Mouse (Mus musculus) lung, adult 2 months (tissue): ENCODE measurements around the gene Zc3h12c.

Experiments
- CTCF ChIP-seq: fragments of 200-500 bp; IDR thresholded peaks from 2 replicates; pipeline ENCODE4 v1.5.1; 2011; ENCODE audit warnings: mild to moderate bottlenecking, low read length, control low read depth; ENCODE audit not compliant: insufficient read depth
- POLR2A ChIP-seq: fragments of 200-500 bp; IDR thresholded peaks from 2 replicates; pipeline ENCODE4 v1.6.1; 2011; ENCODE audit warnings: low read depth, mild to moderate bottlenecking, control low read depth, low read length, borderline replicate concordance; ENCODE audit errors: extremely low read depth

- TF ChIP-seq CTCF (no peak), POLR2A (no peak)
Measured at GRCm38 (mm10) chr9:52167506-52167862, 888 bp downstream of the Zc3h12c start.
